Mouse (Mus musculus): ENCODE measurements around the gene Mob2. TPM values are rescaled to one million over a fixed set of nuclear protein-coding genes. Genes with fewer than 3 reads are reported as not detected.

Mob2 gene
- polyA plus RNA-seq (2012; ENCODE audit: low replicate concordance) = 11.6 and 41.1 TPM in 2 replicates

GRCm38 (mm10) chr7:142060931-142061565, at the start of gene Mob2:
Mob2 (minus strand) TSS chr7:142061065.

GRCm38 (mm10) chr7:142095183-142095931, 34.5 kb upstream of the Mob2 start, which contains the start of gene Dusp8:
Dusp8 (minus strand) TSS chr7:142095843.

Other genes starting within 250 kb of the Mob2 start
- gene Muc5b, start 222.0 kb downstream of the Mob2 start, polyA plus RNA-seq (2012; ENCODE audit: low replicate concordance) = not detected in 2 replicates
- gene Tollip, start 142.6 kb downstream of the Mob2 start, polyA plus RNA-seq (2012; ENCODE audit: low replicate concordance) = 46.2 and 87.7 TPM in 2 replicates
- gene Brsk2, start 111.3 kb downstream of the Mob2 start, polyA plus RNA-seq (2012; ENCODE audit: low replicate concordance) = 0.05 and 0.15 TPM in 2 replicates
- gene Dusp8, start 34.8 kb upstream of the Mob2 start, polyA plus RNA-seq (2012; ENCODE audit: low replicate concordance) = 0.27 and 1.8 TPM in 2 replicates
- not detected in 2 replicates for gene Gm45618, start 59.7 kb upstream of the Mob2 start, polyA plus RNA-seq (2012; ENCODE audit: low replicate concordance)
- not detected in 2 replicates for gene Gm39115, start 75.0 kb upstream of the Mob2 start, polyA plus RNA-seq (2012; ENCODE audit: low replicate concordance)
- not detected in 2 replicates for gene Gm45337, start 83.5 kb upstream of the Mob2 start, polyA plus RNA-seq (2012; ENCODE audit: low replicate concordance)
- gene Gm29735, start 96.0 kb upstream of the Mob2 start, polyA plus RNA-seq (2012; ENCODE audit: low replicate concordance) = not detected in 2 replicates
- gene Gm4553, start 104.7 kb upstream of the Mob2 start, polyA plus RNA-seq (2012; ENCODE audit: low replicate concordance) = not detected in 2 replicates
- gene Krtap5-2, start 114.9 kb upstream of the Mob2 start, polyA plus RNA-seq (2012; ENCODE audit: low replicate concordance) = not detected in 2 replicates
- not detected in 2 replicates for gene Gm10153, start 129.3 kb upstream of the Mob2 start, polyA plus RNA-seq (2012; ENCODE audit: low replicate concordance)
- gene Krtap5-3, start 140.3 kb upstream of the Mob2 start, polyA plus RNA-seq (2012; ENCODE audit: low replicate concordance) = not detected in 2 replicates
- not detected in 2 replicates for gene Gm7579, start 150.8 kb upstream of the Mob2 start, polyA plus RNA-seq (2012; ENCODE audit: low replicate concordance)
- gene Krtap5-5, start 168.9 kb upstream of the Mob2 start, polyA plus RNA-seq (2012; ENCODE audit: low replicate concordance) = not detected in 2 replicates
- gene Gm40460, start 180.0 kb upstream of the Mob2 start, polyA plus RNA-seq (2012; ENCODE audit: low replicate concordance) = not detected in 2 replicates
- not detected in 2 replicates for gene Gm2431, start 197.3 kb upstream of the Mob2 start, polyA plus RNA-seq (2012; ENCODE audit: low replicate concordance)
- gene Gm4559, start 213.3 kb upstream of the Mob2 start, polyA plus RNA-seq (2012; ENCODE audit: low replicate concordance) = not detected in 2 replicates
- gene Krtap5-1, start 236.1 kb upstream of the Mob2 start, polyA plus RNA-seq (2012; ENCODE audit: low replicate concordance) = not detected in 2 replicates
- not detected in 2 replicates for gene Krtap5-4, start 242.5 kb upstream of the Mob2 start, polyA plus RNA-seq (2012; ENCODE audit: low replicate concordance)

All from hematopoietic multipotent progenitor cell, adult 10-12 weeks (in vitro differentiated cells).